Mouse (Mus musculus): ENCODE results near the gene Fdxacb1. TPM values are rescaled to one million over a fixed set of nuclear protein-coding genes. Genes with fewer than 3 reads are reported as not detected.

The Fdxacb1 gene
- total RNA-seq, 1 experiment from 2014 or later, result 8.8 TPM

DNA sequence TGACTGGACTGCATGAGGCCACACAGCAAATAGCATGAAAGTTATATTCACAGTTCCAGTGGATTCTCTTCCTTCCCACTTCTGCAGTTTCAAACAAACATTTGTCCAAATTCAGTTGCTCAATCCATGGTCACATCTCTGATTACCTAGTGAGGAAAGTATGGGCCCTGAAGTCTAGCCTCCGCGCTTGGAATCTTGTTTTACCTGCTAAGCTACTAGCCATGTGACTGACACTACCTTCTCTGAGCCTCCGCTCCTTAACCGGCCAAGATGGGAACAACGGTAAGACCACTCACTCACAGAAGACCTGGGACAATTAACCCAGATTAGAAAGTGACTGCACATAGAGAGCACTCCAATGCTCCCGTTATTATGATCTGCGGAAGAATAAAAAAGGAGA lies 22.2 kb upstream of the Fdxacb1 start:
- no peak for ATAC-seq (replicated peaks; ENCODE audit: low read depth, poor library complexity, severe bottlenecking)

DNA sequence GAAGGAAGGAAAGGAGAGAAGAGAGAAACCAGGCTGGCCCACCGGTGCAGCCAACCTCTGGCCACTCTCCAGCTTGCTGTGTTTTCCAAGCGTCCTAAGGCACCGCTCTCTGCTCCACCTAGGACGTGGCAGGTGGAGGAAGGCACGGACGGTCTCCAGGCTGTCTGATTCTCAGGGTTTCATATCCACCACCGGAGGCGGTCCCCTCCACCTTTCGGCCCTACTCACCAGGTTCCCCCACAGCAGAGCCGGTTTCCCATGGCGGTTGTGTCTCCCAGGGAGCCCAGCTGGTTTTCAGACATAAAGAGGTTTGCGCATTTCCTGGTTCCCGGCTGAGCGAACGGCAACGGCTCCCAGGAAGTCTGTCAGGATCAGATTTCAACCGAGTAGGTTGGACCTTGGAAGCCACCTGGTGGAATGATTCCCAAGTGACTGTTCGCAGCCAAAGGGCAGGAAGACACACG lies 21.8 kb upstream of the Fdxacb1 start, which contains the start of gene 2310030G06Rik:
Gene 2310030G06Rik, minus strand, starts transcription at position 323 of the 464 bp plus-strand sequence.
- ATAC-seq (replicated peaks; ENCODE audit: low read depth, poor library complexity, severe bottlenecking), result no peak

DNA sequence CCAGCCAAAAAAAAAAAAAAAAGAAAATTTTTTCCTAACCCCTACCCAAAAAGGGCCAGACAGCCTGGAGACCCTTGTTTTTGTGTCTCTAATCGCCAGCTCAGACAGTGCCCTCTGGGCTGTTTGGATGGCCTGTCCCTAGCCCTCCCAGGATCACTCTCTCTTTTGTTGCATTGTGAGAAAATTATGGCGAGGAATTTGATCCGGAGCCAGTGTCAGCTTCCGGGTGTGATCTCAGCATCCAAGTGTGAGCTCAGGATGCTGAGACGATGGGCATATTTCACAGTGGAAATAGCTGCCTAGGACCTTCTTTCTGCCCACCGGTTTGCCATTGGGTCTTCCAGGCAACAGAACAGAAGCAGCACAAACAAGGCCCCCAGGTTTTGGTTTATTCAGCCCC lies 17.3 kb upstream of the Fdxacb1 start:
- ATAC-seq (replicated peaks; ENCODE audit: low read depth, poor library complexity, severe bottlenecking), result no peak

DNA sequence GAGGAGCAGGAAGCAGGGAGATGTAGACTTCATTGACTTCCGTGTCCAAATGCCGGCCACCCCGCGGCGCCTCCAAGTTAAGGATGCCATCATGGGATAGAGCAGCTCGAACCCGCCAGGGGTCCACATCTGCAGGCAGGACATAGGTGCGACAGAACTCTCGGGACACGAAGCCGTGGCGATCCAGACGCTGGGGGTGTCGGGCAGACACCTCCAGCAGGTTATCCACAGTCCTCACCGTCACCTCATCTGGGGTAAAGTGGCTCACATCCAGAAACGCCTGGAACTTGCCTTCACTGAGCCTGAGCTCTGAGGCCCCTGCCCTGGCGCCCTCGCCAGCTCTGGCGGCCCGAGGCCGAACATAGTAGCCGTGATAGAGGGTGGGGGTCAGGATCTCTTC lies 16.7 kb upstream of the Fdxacb1 start, which contains the start of gene Cryab:
Gene Cryab, plus strand, starts transcription at position 3 of the 400 bp plus-strand sequence.
- no peak for ATAC-seq (replicated peaks; ENCODE audit: low read depth, poor library complexity, severe bottlenecking)

DNA sequence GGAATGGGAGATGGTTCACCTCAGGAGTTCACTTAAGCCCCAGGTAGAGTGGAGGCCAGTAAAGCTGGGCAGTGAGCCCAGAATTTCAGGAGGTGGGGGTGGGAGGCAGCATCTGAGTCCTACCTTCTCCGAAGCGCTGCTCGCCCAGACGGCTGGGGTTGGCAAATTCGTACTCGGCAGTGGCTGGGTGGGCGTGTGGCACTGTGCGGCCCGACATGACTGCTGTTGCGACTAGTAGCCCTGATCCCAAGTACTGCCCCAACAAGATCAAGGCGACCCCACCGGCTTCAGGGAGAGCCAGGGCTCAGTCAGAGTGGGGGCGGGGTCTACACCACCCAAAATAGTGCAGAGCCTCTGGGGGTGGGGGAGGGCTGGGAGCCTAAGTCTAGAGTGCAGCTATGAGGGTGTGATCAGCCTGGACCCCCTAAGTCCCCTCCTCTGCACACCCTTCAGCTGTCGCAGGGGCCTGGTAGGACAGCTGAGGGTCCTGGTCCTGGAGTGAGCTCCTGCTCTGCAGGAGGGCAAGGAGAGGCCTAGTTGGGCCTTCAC lies 15.9 kb upstream of the Fdxacb1 start, which contains the start of gene Hspb2:
Gene Hspb2, minus strand, starts transcription at position 301 of the 549 bp plus-strand sequence.
- no peak for ATAC-seq (replicated peaks; ENCODE audit: low read depth, poor library complexity, severe bottlenecking)

DNA sequence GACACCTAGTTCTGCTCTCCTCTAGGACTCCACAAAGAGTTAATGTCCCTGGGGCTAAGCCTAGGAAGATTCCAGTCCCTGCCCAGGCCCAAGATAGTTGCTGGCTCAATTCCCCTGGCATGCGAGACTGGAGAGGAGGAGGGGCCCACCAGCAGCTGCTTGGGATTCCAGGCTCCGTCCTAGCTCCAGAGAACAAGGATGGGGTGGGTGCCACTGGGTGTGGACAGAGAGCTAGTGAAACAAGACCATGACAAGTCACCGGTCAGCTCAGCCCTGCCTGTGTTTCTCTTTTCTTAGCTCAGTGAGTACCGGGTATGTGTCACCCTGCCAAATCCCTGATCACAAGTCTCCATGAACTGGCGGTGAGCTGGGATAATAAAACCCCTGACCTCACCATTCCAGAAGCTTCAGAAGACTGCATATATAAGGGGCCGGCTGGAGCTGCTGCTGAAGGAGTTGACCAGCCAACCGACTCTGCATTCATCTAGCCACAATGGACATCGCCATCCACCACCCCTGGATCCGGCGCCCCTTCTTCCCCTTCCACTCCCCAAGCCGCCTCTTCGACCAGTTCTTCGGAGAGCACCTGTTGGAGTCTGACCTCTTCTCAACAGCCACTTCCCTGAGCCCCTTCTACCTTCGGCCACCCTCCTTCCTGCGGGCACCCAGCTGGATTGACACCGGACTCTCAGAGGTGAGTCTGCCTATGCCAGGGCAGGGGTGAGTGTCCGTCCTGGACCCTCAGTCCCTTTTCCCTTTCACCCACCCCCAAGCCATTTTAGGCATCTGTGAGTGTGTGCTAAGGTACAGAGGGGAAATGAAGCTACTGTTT lies 15.0 kb upstream of the Fdxacb1 start:
- ATAC-seq (replicated peaks; ENCODE audit: low read depth, poor library complexity, severe bottlenecking), result no peak

DNA sequence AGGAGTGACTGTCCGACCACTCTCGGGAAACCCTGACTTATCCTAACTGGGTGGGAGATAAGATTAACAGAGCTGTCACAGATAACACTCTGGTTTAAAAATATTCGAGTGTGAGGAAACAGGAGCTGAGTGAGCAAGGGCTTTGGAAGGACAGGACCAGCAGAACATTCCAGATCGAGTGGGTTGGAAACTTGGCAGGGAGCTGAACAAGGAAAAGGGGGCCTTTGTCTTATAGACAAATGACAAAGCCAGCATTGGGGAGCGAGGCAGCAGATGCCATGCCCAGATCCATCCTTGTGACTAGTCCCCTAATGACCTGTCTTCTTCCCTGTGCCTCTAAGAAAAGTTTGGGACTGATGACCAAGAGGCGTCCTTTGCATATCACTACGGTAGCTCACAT lies 14.1 kb upstream of the Fdxacb1 start:
- ATAC-seq (replicated peaks; ENCODE audit: low read depth, poor library complexity, severe bottlenecking), result no peak

DNA sequence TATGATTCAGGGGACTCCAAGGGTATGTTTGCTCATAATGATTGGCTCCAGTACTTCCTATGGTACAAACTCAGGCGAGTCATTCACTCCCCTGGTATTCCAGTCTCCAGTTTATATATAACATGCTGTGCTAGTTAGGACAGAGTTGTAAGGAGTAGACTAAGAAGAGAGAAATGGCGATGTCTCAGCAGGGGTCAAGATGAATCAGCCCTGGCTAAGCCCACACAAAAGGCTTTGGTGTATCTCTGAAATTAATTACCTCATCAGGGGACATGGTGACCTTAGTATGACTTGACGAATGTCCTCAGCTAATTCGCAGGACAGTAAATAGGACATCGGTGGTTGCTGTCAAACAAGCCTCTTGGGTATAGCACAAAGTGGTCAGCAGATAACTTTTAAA lies 11.3 kb upstream of the Fdxacb1 start:
- no peak for ATAC-seq (replicated peaks; ENCODE audit: low read depth, poor library complexity, severe bottlenecking)

DNA sequence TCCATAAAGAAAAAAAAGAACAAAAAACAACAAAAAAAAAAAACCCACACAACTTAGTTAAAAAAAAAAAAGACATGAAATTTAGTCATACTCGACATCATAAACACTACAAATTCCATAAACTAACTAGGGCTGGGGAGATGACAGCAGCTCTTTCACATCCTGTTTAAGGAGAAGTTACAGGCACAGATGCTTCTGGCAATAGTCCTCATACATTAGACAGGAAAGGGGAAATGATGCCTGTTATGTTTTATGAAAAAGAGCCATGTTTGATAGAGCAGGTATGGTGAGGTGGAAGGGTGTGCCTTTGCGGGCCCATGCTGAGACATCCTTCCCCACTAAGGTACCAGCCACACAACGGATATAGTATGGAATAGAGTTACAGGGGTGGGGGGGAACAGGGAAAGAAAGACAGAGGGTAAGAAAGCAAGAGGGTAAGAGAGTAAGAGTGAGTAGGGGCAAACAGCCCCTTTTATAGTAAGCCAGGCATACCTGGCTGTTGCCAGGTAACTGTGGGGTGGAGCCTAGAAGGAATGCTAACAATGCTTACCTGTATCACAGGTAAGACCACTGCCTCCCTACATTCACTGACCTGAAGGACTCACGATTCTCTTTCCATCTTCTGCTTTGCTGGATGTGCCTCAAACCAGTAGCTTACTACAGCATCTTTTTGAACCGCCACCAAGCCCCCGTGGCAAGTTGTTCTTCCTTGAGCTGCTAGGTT lies 6.4 kb upstream of the Fdxacb1 start:
- peak; percentile 76 for ATAC-seq (replicated peaks; ENCODE audit: low read depth, poor library complexity, severe bottlenecking)

DNA sequence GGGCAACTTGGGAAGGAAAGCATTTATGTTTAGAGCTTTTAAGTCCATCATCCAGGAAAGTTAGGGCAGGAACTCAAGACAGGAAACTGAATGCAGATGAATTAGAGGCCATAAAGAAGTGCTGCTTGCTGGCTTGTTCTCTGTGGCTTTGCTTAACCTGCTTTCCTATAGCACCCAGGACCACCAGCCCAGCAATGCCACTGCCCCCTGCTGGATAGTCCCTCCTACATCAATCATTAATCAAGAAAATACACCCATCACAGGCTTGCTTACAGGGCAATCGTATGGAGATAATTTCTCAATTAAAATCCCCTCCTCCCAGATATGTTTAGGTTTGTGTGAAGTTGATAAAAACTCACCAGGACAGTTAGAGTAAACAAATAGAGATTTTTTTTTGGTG lies 4.7 kb upstream of the Fdxacb1 start:
- ATAC-seq (replicated peaks; ENCODE audit: low read depth, poor library complexity, severe bottlenecking), result no peak

DNA sequence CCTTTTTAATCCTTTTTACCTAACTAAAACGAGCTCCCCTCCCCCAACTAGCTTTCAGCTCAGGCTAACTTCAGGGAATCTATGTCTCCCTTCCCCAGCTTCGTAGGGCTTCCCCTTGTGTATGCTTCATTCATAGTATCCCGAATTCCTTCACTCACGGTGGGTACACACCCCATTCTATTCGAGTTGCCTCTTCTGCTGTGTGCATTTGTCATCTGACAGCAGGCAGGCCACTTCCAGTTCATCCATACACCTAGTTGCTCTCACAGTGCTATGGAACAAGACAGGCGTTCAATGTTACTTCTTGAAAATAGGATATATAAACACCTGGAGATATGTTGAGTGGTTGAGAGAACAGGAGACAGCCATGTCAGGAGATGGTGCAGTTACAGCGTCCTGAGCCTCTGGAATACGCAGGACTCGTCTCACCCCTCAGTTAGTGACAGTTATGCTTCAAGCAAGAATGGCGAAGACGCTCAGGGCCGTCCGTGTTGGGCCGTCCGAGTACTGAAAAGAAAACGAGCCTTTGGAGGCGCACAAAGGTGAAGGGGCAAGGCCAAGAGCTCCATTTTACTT lies 417 bp upstream of the Fdxacb1 start:
- no peak for ATAC-seq (replicated peaks; ENCODE audit: low read depth, poor library complexity, severe bottlenecking)

DNA sequence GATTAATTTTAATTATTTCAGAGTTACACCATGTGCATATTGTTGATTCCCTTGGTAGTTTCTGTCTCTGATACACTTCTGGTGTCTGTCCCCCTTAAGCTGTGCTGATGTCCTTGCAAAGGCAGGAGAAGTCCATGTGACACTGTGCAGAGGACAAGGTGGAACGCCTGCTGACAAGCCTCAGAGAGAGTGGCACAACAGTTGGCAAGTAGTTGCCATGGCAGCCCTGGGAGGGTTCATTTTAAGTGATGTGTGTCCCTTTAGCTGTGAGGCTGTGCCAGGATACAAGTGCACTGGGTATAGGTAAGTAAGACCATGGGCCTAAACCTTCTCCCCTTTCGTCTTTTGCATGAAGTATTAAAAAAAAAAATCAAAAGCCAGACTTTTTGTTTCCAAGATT lies 2.0 kb downstream of the Fdxacb1 start:
- no peak for ATAC-seq (replicated peaks; ENCODE audit: low read depth, poor library complexity, severe bottlenecking)

DNA sequence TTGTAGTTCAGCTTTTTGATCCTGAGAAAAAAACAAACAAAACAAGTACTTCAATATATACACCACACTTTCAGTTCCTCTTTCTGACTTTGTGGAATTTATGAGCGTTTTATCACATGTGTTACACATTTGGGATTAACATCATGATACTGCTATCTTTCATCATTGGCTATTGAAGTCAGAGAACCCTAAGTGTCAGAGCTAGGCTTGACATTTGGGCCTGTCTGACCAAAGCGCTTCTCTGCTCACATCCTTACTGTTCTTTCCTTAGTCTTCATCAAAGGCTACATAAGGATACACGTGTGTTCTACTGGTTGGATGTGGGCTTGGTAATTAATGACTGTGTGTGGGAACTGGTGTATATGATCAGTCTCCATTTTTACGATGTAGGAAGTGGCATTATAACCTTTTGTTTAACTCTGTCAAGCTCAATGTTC lies 6.0 kb downstream of the Fdxacb1 start:
- peak; percentile 71 for ATAC-seq (replicated peaks; ENCODE audit: low read depth, poor library complexity, severe bottlenecking)

DNA sequence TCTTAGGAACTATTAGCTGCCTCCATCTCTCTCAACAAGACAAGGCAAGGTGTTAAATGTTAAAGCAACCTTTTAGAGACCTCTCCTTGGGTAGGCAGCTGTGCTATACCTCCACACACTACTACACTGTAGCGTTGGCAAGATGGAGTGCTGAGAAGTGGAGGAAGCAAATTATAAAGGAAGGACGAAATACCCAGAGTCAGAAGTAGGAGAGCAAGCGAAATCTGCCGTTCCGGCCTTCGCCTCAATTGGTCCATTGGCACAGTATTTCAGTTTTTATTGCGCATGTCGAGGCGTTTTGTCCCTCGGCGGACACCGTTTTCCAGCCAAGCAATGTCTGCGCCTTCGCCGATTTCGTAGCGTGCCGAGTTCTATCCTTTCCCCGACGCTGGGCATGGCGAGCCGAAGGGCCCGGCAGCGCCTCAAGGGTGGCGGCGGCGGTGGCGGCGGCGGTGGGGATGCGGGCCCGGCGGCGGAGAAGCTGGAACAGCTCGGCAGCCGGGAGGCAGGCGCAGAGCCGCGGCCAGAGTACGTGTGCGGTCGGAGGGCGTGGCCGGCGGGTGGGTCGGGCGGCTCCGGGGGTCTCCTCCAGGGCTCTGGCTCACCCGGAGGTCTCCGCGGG lies 7.1 kb downstream of the Fdxacb1 start, which contains the start of the genes Alg9 and 1110032A03Rik:
Gene Alg9, plus strand, starts transcription at position 29 of the 622 bp plus-strand sequence.
Gene 1110032A03Rik, minus strand, starts transcription at position 530 of the 622 bp plus-strand sequence.
- peak; percentile 64 for ATAC-seq (replicated peaks; ENCODE audit: low read depth, poor library complexity, severe bottlenecking)

DNA sequence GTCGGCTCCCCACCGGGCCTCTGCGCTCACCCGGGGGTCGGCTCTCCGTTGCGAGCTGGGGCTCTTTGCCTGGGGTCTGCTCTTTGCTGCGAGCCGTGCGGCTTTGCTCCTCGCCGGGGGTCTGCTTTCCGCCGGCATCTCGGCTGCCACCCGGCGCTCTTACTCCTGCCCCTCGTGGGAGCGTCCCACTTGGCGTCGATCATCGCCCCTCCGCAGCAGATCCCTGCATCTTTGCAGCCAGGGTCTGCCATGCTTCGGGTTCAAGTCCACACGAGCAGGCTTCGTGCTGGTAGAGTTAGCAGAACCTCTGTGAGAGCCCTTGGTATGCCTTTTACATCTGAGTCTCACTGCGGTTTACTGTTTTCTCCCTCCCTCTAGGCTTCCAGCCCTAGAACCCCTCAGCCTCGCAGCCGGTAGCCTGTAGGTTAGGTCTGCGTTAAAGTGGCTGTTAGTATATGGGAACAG lies 7.7 kb downstream of the Fdxacb1 start:
- ATAC-seq (replicated peaks; ENCODE audit: low read depth, poor library complexity, severe bottlenecking), result peak; percentile 34; the same call in 1 of the 2 replicates

DNA sequence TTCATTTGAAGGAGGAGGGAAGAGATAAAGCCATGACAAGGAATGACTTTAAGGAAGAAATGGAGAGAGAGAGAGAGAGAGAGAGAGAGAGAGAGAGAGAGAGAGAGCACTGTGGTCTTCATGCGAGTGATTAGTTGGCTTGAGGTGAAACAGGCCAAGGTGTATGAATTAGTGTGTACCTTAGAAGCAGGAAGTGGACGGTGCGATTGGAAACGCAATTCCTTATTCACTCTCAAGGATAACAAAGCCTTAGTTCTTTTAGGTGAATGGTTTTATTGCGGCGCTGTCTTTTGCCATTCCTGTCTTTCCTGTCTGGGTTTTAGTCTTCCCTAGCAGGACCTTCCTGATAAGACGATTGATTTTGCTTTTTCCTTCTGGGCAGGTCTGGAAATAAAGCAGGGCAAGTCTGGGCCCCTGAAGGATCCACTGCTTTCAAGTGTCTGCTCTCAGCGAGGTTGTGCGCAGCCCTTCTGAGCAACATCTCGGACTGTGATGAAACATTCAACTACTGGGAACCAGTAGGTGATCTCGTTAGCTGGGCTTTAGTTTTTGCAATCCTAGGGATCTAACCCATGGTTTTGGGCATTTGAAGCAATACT lies 8.2 kb downstream of the Fdxacb1 start:
- ATAC-seq (replicated peaks; ENCODE audit: low read depth, poor library complexity, severe bottlenecking), result no peak

DNA sequence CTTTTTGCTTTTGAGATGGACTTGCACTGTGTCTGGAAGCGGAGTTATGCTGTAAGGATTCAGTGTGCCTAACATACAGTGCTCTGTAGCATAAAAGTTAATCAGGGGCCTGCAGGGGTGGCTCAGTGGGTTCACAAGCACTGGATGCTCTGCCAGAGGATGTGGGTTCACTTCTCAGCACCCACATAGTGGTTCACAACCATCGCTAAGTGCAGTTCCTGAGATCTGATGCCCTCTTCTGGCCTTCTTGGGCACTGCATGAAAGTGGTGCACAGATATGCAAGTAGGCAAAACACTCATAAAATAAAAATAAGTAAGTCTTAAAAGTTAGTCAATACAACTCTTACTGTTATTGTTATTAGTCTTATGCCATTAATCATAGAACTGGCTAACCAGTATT lies 14.1 kb downstream of the Fdxacb1 start:
- peak; percentile 74 for ATAC-seq (replicated peaks; ENCODE audit: low read depth, poor library complexity, severe bottlenecking)

DNA sequence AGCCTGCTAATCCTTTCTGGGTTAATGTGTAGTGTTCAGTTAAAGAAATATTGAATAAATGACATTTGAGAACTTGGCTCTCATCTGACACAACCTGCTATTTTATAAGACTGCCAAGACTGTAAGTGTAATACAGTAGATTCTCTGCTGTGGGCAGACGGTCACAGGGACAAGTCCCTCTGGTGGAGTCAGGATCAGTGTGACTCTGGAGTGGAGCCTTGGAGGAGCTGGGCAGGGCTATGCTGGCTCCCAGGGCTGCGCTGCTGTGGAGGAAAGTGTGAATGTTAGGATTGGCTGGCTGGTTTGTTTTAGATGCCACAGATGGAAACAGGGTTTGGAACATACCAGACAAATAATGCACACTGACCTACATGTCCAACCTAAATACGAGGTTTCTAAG lies 27.2 kb downstream of the Fdxacb1 start:
- no peak for ATAC-seq (replicated peaks; ENCODE audit: low read depth, poor library complexity, severe bottlenecking)

DNA sequence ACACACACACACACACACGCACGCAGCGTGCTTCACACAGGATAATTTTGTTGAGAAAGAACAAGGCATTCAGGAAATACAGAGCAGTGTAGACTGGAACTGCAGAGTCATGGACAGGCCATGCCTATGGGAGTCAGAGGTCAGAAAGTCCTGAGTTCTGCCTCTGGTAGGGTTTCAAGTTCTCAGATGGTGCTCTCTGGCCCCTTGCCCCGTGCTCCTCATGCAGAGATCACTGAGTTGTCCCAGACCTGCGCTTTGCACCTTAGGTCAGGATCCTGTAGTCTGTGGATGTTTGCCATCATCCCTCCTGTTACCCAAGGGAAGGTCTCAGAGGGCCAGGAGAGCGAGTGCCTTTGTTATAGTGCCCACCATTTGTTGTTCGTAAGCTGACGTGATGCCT lies 28.7 kb downstream of the Fdxacb1 start:
- ATAC-seq (replicated peaks; ENCODE audit: low read depth, poor library complexity, severe bottlenecking), result no peak
